Mouse (Mus musculus) megakaryocyte-erythroid progenitor cell, adult 5-6 weeks (primary cell): ENCODE data around the gene Ccdc149. TPM values are rescaled to one million over a fixed set of nuclear protein-coding genes. Genes with fewer than 3 reads are reported as not detected.

Experiments used
- ATAC-seq: replicated peaks from 2 replicates; pipeline ENCODE4 v1.8.0; 2016; ENCODE audit warnings: mild to moderate bottlenecking, inconsistent platforms; ENCODE audit not compliant: severe bottlenecking, poor library complexity, low FRiP score, low TSS enrichment
- total RNA-seq, 2 experiments: library from RNA; stranded (forward) in 1 of 2; stranded (reverse) in 1 of 2; fragments of 200-1000, 215-1000 nt in 1 of 2; fragments of >200 nt in 1 of 2; fragmentation: Nextera tagmentation in 1 of 2; gene quantifications; 2 replicates each; pipeline ENCODE4 v1.2.3; 2014 to 2017

Ccdc149 gene
- total RNA-seq, 2 experiments from 2014 or later, result 0.75 TPM; not detected in 1

GRCm38 (mm10) chr5:52457154-52457553, 14.2 kb downstream of the Ccdc149 start:
- no peak for ATAC-seq

GRCm38 (mm10) chr5:52450821-52451220, 20.5 kb downstream of the Ccdc149 start:
- ATAC-seq, result no peak

GRCm38 (mm10) chr5:52449187-52449586, 22.1 kb downstream of the Ccdc149 start:
- ATAC-seq, result no peak

- no peak for ATAC-seq
Observed at GRCm38 (mm10) chr5:52440278-52440677, 31.0 kb downstream of the Ccdc149 start.

GRCm38 (mm10) chr5:52438946-52439345, 32.4 kb downstream of the Ccdc149 start:
- no peak for ATAC-seq

GRCm38 (mm10) chr5:52435533-52435932, 35.8 kb downstream of the Ccdc149 start:
- no peak for ATAC-seq

- no peak for ATAC-seq
Observed at GRCm38 (mm10) chr5:52431276-52431844, 40.0 kb downstream of the Ccdc149 start.

- no peak for ATAC-seq
Observed at GRCm38 (mm10) chr5:52429731-52430480, 41.4 kb downstream of the Ccdc149 start.

GRCm38 (mm10) chr5:52428613-52429012, 42.7 kb downstream of the Ccdc149 start:
- ATAC-seq, result no peak

GRCm38 (mm10) chr5:52425819-52426218, 45.5 kb downstream of the Ccdc149 start:
- no peak for ATAC-seq

- no peak for ATAC-seq
Observed at GRCm38 (mm10) chr5:52423893-52424292, 47.4 kb downstream of the Ccdc149 start.

GRCm38 (mm10) chr5:52416485-52416884, 54.8 kb downstream of the Ccdc149 start:
- ATAC-seq, result no peak

GRCm38 (mm10) chr5:52415917-52416316, 55.4 kb downstream of the Ccdc149 start:
- ATAC-seq, result no peak

GRCm38 (mm10) chr5:52415193-52415592, 56.1 kb downstream of the Ccdc149 start:
- ATAC-seq, result no peak

- ATAC-seq, result 0 out of 2 replicates have a peak, but pooled peaks have one; percentile 47
Observed at GRCm38 (mm10) chr5:52411567-52411966, 59.8 kb downstream of the Ccdc149 start.

- ATAC-seq, result no peak
Observed at GRCm38 (mm10) chr5:52410197-52410596, 61.1 kb downstream of the Ccdc149 start.

- ATAC-seq, result no peak
Observed at GRCm38 (mm10) chr5:52408668-52409315, 62.5 kb downstream of the Ccdc149 start.

GRCm38 (mm10) chr5:52404373-52404772, 66.9 kb downstream of the Ccdc149 start:
- ATAC-seq, result no peak

GRCm38 (mm10) chr5:52393756-52394155, 77.6 kb downstream of the Ccdc149 start:
- ATAC-seq, result no peak

- ATAC-seq, result no peak
Observed at GRCm38 (mm10) chr5:52391471-52391870, 79.8 kb downstream of the Ccdc149 start.

- ATAC-seq, result no peak
Observed at GRCm38 (mm10) chr5:52390381-52390780, 80.9 kb downstream of the Ccdc149 start.
